Mouse (Mus musculus) erythroblast, embryonic 14.5 days (primary cell): ENCODE results near the gene Hmga2.

Source experiments
- GATA1 ChIP-seq: IDR thresholded peaks from 2 replicates; pipeline ENCODE4 v1.6.1; 2012; ENCODE audit warnings: low read length, inconsistent platforms, mixed read lengths
- TAL1 ChIP-seq: IDR thresholded peaks from 3 replicates; pipeline ENCODE4 v1.6.1; 2012; ENCODE audit warnings: low read length, inconsistent platforms, mixed read lengths

DNA sequence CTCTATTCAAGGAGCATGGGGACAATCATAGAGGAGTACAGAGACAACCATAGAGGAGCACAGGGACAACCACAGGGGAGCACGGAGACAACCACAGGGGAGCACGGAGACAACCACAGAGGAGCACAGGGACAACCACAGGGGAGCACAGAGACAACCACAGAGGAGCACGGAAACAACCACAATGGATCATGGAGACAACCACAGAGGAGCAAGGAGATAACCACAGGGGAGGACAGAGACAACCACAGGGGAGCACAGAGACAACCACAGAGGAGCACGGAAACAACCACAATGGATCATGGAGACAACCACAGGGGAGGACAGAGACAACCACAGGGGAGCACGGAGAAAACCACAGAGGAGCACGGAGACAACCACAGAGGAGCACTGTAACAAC is 29.5 kb downstream of the Hmga2 start:
- TF ChIP-seq GATA1 (no peak), TAL1 (no peak)
